Mouse (Mus musculus) liver, postnatal 0 days (tissue): ENCODE data around the gene Supt6.

Experiments used
- CTCF ChIP-seq: sonication (generic); IDR thresholded peaks from 2 replicates; pipeline ENCODE4 v1.5.1; 2016; ENCODE audit warnings: antibody characterized with exemption, low read depth
- EP300 ChIP-seq: IDR thresholded peaks from 2 replicates; pipeline ENCODE4 v1.6.1; 2016; ENCODE audit warnings: antibody characterized with exemption, low read depth, mild to moderate bottlenecking

- TF ChIP-seq CTCF (no peak), EP300 (no peak)
Measured at GRCm38 (mm10) chr11:78209886-78210285, 35.9 kb downstream of the Supt6 start.
